In the genomic region with DNA sequence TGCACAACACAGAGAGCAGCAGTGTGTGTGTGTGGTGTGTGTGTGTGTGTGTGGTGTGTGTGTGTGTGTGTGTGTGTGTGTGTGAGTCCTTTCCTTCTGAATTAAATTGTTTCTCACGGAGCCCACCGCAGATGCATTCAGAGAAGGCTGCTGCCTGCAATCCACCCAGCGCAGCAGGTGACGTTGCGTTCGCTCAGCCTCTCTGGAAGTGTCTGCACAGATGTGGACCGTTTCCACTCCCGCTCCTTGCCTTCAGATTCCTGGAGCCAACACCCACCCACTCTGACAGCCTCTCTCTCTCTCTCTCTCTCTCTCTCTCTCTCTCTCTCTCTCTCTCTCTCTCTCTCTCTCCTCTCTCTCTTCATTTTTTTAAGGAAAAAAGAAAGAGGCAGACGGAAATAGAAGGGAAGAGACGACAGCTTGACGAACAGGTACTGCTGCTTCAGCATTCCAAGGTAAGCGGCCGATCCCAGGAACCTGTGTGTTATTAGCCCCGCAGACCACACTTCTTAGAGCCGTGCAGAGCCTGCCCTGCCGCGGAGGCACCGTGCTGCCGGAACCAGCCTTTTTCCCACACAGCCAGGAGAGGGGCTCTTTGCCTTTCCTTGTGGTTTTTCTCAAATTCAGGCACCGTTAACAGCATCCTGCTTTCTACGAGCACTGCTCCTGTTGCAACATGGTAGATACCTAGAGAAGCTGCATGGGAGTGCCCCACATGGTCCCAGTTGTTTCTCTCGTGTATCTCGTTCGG, we compare ENCODE assay signal across 8 mouse cellular contexts.
A peak's percentile ranks its signal among the peaks of the same experiment; 100 is the strongest.
DNase-seq lines count a peak whose midpoint lies in the region; ATAC-seq and TF ChIP-seq lines count a peak whose summit lies in the region.

No protein-coding gene starts in this region.

- intact Hi-C loops in gastrocnemius, postnatal 14 days (cut with DNase I; ENCODE audit: low total_unique reads): no loop called here

- peak; percentile 84 for ATAC-seq in forebrain, embryonic 14.5 days
- ATAC-seq in midbrain, postnatal 0 days (ENCODE audit: low FRiP score): peak; percentile 90

- peak overlapping the region; percentile 39; the same call in 1 of the 2 replicates for H3K27ac ChIP-seq in forebrain, embryonic 14.5 days (ENCODE audit: low read depth, low read length)
- H3K27ac ChIP-seq in midbrain, postnatal 0 days (ENCODE audit: low read depth, low read length): peak overlapping the region; percentile 85

- H3K4me3 ChIP-seq in forebrain, embryonic 14.5 days (ENCODE audit: low read depth, low read length): peak overlapping the region; percentile 22
- peak overlapping the region; percentile 43 for H3K4me3 ChIP-seq in midbrain, postnatal 0 days (ENCODE audit: low read depth, low read length)

- peak overlapping the region; percentile 47 for H3K4me2 ChIP-seq in forebrain, embryonic 14.5 days (ENCODE audit: low read length)
- H3K4me2 ChIP-seq in midbrain, postnatal 0 days (ENCODE audit: low read depth, low read length, poor library complexity, severe bottlenecking): peak overlapping the region; percentile 64

- DNase-seq in gastrocnemius, postnatal 14 days: peak; percentile 11
- DNase-seq in gastrocnemius, postnatal 10 days: no peak
- DNase-seq in R1 (ENCODE audit: low read depth, low spot score): peak; percentile 34
- peak; percentile 68 for DNase-seq in forebrain, embryonic 14.5 days (ENCODE audit: low spot score)
- peak; percentile 49 for DNase-seq in left cerebral cortex, adult 11 months (ENCODE audit: low spot score)
- DNase-seq in midbrain, postnatal 0 days (ENCODE audit: low spot score): peak; percentile 80
- no peak for DNase-seq in adrenal gland, adult 18-20 months (ENCODE audit: low spot score in 2 of 2)
- DNase-seq in spleen, postnatal 36 days (ENCODE audit: low spot score in 2 of 2): no peak

- no peaks in the 10 kb centered on the region for H3K9me3 ChIP-seq in forebrain, embryonic 14.5 days (replicated peaks; ENCODE audit: control insufficient read depth, low read length)
- H3K9me3 ChIP-seq in midbrain, postnatal 0 days (ENCODE audit: low read length): no peaks in the 10 kb centered on the region

- H3K36me3 ChIP-seq in forebrain, embryonic 14.5 days (ENCODE audit: control insufficient read depth, insufficient read depth, low read length): no peaks in the 10 kb centered on the region
- H3K36me3 ChIP-seq in midbrain, postnatal 0 days (ENCODE audit: insufficient read depth, low read length): no peaks in the 10 kb centered on the region

- no peak for TF ChIP-seq CTCF in midbrain, postnatal 0 days (IDR thresholded peaks at IDR 0.05)

- no peaks in the 10 kb centered on the region for H3K27me3 ChIP-seq in forebrain, embryonic 14.5 days (replicated peaks; ENCODE audit: control insufficient read depth, insufficient read depth, low read length)
- H3K27me3 ChIP-seq in midbrain, postnatal 0 days (ENCODE audit: insufficient read depth, low read length): no peaks in the 10 kb centered on the region

- H3K9ac ChIP-seq in forebrain, embryonic 14.5 days (ENCODE audit: low read length): peak overlapping the region; percentile 35
- peak overlapping the region; percentile 70 for H3K9ac ChIP-seq in midbrain, postnatal 0 days (replicated peaks; ENCODE audit: low read length, poor library complexity, severe bottlenecking)

- no peaks in the 10 kb centered on the region for H3K4me1 ChIP-seq in forebrain, embryonic 14.5 days (ENCODE audit: control insufficient read depth, insufficient read depth, low read length)
- H3K4me1 ChIP-seq in midbrain, postnatal 0 days (ENCODE audit: insufficient read depth, low read length): peaks cover 14% of the 10 kb centered on the region; the same call in 1 of the 2 replicates

- 16% methylated on average over 24 of the region's 24 CpGs for WGBS in forebrain, embryonic 14.5 days
- WGBS in midbrain, postnatal 0 days: 17% methylated on average over 24 of the region's 24 CpGs

Comparison
In these comparisons a context has a peak if more than half of its experiments do, and no peak if none do; other contexts are left out.
1. DNase-seq: peak in gastrocnemius, postnatal 14 days (single experiment), R1 (single experiment), forebrain, embryonic 14.5 days (single experiment), left cerebral cortex, adult 11 months (single experiment) and midbrain, postnatal 0 days (single experiment); none in gastrocnemius, postnatal 10 days (single experiment), adrenal gland, adult 18-20 months (0 of 2) and spleen, postnatal 36 days (0 of 2).